Mouse (Mus musculus): ENCODE measurements around the gene Gmeb1.

The Gmeb1 gene

DNA sequence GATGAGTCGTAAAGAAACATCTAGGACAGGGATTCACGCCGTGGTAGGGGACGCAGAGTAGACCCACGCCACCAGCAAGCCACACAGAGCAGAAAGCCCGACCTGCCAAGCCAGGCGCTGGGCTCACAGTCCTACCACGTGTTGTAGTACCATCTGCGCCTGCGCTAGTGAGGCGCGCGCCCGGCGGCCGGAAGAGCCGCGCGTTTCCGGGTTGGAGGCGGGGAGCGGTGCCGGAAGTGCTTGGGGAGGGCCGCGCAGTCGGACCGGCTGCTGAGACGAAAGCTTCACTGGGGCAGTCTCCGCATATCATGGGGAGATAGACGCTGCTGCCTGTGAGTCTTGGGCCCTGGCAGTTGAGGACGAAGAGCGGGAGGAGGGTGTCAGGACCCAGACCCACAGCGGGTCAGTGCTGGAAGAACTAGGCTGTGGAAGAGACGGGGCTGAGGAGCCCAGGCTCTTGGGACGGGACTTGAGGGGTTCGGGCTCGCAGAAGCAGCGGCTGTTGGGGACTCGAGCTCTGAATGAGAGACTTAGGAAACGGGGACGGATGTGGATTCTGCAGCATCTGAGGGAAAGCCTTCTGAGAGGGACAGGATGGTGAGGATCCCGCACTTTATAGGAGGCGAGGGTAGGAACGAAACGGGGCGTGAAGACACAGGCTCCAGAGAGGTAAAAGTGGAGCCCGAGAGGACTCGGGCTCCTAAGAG, 12.9 kb upstream of the Gmeb1 start, which contains the start of gene Taf12:
Gene Taf12 (plus strand): TSS at position 220 of the 707 bp plus-strand sequence.
- DNase-seq (ENCODE audit: low spot score), result peak; percentile 91

DNA sequence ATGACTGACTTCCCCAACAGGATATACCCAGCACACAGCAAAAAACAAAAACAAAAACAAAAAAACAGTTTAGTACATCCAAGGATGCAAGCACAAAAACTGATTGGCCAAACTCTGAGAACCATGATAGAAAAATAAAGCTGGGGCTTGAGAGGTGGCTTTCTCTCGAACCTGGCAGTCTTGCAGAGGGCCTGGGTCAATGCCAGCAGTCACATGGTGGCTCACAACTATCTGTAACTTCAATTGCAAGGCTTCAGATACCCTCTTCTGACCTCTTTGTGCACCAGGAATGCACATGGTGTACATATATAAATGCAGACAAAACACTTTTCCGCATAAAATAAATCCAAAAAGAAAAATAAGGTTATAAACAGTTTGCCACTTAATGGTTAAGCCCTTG, 11.8 kb upstream of the Gmeb1 start:
- peak; percentile 18 for DNase-seq (ENCODE audit: low spot score)

DNA sequence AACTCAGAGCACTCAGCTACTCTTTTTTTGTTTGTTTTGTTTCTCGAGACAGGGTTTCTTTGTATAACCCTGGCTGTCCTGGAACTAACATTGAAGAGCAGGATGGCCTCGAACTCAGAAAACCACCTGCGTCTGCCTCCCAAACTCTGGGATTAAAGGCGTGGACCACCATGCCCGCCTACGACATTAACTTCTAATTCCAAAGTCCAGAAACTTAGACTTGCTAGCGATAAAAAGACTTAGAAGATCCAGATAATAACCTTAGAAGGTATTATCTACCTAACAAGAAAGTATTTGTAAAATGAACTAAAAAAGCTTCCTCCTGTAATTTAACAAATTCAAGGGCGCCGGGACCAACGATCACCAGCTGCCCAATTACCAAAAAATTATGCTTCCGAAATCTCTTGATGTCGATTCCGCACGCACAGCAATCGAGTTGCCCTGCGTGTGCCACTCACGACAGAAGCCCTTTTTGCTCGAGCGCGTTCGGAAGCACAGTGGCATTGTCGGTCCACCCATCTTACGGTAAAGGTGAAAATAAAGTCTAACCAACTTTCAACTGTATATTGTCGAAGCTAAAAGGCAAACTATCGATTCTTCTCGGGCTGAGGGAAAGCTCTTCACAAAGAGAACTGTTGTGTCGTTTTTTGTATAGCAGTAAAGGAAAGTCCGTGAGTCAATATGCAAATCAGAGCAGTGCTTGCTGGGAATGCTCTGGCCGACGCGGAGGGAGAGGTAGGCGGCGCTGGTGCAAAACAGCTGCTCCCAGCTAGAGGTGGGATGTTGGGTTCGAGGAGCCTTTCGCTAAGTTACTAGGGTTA, 8.5 kb upstream of the Gmeb1 start:
- DNase-seq (ENCODE audit: low spot score), result peak; percentile 84

DNA sequence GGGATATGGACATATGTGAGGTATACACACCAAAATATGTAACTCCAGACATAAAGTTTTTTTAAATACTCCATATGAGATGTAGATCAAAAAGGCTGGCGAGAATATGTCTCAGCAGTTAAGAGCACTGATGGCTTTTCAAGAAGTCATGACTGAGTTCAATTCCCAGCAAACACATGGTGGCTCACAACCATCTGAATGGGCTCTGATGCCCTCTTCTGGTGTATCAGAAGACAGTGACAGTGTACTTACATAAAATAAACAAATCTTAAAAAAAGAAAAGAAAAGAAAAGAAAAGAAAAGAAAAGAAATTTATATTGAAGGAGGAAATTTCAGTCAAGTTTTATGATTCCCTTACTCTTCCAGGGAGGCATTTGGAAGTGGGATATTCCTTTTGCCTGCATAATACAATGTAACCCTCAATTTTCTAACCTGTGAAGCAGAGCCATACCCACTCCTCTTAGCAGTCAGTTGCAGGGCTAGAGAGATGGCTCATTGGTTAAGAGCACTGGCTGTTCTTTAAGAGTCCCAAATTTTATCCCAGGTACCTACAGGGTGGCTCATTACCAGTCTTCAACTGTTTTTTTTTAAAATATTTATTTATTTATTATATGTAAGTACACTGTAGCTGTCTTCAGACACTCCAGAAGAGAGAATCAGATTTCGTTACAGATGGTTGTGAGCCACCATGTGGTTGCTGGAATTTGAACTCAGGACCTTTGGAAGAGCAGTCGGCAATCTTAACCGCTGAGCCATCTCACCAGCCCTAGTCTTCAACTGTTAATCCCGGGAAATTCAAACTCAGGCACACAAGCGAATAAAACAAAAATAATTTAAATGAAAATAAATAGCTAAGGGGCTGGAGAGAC, 7.7 kb upstream of the Gmeb1 start:
- DNase-seq (ENCODE audit: low spot score), result no peak

DNA sequence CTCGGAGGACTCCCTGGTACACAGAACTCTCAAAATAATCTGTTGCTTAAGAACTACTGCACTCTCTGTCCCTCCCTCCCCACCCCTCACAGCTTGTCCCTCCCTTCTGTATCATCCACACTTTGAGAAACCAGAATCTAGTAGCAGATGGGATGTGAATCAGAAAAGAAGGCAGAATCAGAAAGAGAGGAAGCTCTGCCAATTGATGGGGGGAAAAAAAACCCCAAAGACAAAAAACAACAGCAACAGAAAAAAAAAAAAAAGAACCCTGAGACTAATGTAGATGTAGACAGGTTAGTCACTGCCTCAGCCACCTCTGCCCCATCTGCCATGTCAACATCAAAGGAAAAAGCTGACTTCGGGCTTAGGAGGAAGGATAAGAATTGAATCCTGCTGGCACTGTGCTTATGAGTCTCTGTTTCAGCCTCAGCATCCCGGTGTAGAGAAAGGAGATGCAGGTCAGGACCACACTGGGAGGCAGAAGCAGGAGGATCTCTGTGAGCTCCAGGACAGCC, 5.5 kb upstream of the Gmeb1 start:
- no peak for DNase-seq (ENCODE audit: low spot score)

DNA sequence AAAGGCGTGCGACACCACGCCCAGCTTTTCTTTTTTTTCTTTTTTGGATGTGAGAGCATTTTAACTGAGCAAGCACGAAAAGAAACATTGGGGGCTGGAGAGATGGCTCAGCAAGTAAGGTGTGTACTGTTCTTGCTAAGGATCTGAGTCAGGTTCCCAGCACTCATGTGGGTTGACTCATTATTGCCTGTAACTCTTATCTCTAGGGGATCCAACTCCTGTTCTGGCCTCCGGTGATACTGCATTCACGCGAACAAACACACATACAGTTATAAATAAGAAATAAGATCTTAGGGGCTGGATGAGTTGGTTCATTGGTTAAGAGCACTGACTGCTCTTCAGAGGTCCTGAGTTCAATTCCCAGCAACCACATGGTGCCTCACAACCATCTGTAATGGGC, 1.9 kb upstream of the Gmeb1 start:
- no peak for DNase-seq (ENCODE audit: low spot score)

DNA sequence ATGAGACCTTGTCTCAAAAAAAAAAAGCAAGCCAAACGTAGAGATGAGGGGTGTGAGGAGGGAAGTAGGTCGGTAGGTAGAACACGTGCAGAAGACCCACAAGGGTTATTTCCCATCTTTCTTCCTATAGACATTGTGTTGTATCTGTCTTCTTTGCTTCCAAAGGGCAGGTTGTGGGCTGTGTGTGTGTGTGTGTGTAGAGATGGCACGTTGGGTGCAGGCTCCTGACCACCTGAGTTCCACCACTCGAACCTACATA, 885 bp upstream of the Gmeb1 start:
- no peak for DNase-seq (ENCODE audit: low spot score)

DNA sequence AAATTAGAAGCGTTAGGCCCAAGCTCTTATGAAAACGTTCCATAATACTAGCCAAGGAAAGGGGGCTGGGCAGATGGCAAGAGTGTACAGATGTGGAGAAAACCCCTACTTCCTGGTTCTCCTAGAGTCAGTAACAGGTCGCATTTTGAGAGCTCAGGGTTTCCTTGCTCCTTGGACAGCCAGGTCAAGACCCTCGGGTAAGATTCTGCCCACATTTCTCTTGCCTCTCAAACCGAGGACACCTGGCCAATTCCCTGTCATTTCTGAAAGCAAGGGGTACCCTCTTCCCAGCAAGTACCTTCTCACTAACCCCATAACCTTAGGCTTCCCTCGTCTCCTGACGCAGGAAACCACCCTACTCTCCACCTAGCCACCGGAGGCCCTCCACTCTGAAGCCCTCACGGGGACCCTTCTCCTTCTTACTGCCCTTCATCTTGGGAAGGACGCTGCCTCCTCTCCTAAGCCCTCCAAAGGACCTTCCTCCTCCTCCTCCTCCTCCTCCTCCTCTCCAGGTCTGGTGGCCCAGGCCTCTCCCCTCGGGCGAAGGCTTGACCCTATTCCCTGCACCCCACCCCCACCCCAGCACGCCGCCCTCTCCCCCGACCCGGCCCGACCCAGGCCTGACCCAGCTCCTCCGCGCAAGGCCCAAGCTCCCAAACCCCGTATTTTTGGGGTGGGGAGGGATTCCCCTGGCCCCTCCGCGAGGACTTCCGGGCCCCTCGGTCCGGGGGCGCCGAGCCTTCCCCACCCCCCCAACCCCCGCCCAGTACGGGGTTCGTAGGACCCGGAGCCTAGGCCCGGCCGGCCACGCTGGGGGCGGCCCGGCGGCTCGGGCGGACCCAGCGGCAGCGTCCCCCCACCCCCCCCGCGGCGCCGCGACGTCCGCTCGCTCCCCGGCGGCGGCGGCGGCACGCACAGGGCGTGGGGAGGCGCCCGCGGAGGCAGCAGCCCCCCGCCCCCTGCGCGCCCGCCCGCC, 710 bp downstream of the Gmeb1 start:
- peak; percentile 36 for DNase-seq (ENCODE audit: low spot score)

DNA sequence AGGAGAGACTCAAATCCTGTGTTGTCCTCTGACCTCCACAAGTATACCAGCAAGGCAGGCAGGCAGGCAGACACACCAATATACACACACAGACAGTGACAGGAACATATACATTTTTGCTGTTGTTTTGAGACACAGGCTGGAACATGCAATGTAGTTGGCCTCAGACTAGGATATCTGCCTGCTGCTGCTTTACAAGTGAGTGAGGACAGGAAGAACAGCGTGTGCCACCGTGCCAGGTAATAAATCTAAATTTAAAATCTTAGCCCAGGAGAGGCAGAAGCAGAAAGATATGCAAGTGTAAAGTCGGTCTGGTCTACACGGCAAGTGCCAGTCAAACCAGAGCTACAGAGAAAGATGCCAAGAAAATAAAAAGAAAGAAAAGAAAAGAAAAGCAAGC, 2.2 kb downstream of the Gmeb1 start:
- peak; percentile 21 for DNase-seq (ENCODE audit: low spot score)

DNA sequence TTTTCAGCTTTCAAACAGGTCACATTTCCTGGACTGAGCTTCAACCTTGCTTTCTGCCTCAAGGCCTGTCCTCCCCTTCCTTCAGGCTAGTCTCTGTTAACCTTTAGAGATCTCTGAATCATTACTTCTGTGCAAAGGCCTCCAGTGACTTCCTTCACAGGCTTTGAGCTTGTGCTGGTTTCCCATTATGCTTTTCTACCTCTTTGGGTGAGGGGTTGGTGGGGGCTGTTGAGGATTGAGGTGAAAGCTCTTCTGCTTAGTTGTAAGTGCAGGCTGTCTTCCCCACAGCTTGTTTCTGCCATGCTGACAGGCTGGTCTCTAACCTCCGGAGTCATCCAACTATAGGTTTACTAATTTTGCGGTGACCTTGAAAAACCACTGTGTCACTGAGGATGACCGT, 5.0 kb downstream of the Gmeb1 start:
- no peak for DNase-seq (ENCODE audit: low spot score)

DNA sequence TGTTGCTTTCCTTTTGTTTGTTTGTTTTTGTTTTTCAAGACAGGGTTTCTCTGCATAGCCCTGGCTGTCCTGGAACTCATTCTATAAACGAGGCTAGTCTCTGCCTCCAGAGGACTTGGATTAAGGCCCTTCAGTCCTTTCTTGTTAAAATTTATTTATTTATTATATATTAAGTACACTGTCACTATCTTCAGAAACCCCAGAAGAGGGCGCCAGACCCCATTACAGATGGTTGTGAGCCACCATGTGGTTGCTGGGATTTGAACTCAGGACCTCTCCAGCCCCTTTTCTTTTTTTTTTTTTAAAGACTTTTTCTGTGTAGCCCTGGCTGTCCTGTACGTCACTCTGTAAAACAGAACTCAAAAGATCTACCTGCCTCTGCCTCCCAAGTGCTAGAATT, 6.4 kb downstream of the Gmeb1 start:
- no peak for DNase-seq (ENCODE audit: low spot score)

DNA sequence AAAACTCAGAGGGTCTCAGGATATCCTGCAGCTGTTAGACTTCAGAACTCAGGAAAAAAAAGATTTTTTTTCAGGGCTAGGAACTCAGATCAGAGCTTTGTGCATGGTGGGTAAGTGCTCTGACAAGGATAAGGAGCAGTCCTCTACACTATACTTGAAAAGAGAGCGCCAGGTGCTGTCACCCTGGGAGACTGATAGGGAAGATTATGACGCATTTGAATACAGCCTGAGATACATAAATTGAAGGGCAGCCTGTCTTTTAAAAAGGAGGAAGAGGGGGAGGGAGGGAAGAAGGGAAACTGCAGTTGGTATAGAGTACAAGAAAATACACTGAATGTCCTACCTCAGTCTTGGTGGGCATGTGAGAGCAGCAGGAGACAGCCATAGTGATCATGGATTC, 7.8 kb downstream of the Gmeb1 start:
- DNase-seq (ENCODE audit: low spot score), result no peak

DNA sequence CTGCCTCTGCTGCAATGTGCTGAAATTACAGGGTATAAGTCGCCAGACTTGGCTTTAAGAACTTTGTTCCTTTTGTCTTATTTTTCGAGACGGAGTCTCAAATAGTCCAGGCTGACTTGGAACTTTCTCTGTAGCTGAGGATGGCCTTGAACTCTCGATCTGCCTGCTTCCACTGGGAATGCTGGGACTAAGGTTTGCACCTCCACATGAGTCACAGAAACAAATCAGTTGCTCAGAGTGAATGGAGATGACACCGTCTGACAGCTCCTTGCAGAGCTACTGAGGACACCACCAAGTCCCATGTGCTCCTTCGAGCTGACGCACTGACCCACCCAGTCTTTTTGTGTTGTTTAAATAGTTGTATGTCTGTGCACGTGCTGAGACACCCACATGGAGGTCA, 8.3 kb downstream of the Gmeb1 start:
- no peak for DNase-seq (ENCODE audit: low spot score)

DNA sequence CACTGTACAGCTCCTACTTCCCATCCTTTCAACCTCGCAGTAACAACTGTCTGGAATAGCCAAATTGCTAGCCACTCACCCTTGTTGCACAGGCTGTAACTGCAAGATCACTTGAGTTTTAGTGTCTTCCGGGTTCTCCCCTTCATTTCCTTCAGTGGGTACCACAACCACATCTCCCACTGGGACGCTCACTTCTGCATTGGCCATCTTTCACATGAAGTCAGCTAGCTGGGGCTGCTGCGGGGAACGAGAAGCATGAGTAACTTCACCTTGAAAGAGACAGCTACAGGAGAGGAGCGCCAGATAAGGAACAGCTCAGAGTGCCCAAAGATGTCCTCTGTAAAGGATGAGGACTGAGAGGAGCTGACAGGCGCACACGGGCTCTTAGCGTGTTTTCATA, 9.8 kb downstream of the Gmeb1 start:
- no peak for DNase-seq (ENCODE audit: low spot score)

DNA sequence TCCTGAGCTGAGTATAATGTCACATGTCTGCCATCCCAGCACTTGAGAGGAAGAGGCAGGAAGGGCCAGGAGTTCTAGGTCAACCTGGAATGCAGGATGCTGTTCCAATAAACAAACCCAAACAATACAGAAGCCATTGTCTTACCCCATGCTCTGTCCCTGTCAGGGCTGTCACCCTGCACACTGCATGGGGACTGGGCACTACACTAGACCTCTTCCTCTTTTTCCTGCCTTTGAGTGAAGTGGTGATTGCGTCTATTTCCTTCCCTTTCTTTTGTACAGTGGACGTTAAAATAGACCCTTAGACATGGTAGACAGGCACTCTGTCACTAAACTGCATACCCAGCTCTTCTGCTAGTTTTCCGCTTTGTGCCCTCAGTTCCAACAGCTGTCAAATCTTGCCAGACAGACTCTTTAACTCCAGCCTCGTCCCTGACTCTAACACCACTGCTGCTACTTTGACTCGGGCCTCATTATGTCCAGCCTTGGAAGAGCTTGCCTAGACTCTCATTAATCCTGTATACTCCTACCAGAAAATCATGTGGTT, 13.9 kb downstream of the Gmeb1 start:
- DNase-seq (ENCODE audit: low spot score), result no peak

DNA sequence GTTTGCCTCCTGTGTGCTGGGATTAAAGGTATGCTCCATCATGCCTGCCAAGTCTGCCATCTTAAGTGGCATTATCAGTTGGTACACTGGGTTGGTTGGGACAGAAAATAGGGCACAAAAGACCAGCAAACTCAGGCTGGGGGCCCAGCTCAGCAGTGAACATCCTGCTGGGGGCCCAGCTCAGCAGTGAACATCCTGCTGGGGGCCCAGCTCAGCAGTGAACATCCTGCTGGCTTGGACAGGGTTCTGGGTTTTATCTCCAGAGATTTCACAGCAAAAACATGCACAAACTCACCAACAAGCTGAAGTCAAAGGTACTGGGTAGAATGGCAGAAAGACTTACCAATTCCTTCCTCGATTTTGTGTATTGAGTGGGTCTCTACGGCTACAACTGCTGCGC, 15.8 kb downstream of the Gmeb1 start:
- no peak for DNase-seq (ENCODE audit: low spot score)

DNA sequence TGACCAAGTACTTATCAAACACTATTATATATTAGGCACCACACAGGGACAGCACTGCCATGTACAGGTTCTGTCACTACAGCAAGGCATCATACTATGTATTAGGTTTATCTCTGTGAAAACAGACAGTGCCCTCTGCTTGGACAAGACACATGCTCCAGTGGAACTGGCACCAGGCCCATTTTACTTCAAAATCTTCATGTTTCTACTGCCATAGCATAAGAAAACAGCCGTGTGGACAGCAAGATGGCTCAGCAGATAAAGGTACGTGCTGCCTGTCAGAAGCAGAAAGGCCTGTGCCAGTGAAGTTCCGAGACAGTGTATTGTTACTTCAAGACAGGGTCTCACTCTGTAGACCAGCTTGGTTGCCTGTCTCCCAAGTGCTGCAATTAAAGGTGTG, 20.2 kb downstream of the Gmeb1 start:
- DNase-seq (ENCODE audit: low spot score), result no peak

DNA sequence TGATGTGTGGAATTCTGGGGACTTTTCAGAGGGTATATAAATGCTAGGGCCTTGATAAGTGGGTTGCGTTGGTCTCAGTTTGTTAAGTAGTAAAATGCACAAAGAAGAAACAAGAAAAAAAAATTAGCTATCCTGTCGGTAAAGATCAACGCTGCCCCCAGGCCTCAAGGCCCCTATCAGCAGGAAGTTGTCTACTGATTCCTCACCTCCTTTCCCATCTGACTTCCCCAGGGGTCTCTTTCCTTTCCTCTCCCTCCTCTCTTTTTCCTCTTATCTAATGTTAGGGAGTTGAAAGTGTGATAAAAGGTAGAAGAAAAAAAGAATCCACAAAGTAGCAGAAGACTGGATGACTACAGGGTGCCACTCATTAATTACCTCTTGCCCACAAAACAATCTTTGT, 21.0 kb downstream of the Gmeb1 start:
- no peak for DNase-seq (ENCODE audit: low spot score)

DNA sequence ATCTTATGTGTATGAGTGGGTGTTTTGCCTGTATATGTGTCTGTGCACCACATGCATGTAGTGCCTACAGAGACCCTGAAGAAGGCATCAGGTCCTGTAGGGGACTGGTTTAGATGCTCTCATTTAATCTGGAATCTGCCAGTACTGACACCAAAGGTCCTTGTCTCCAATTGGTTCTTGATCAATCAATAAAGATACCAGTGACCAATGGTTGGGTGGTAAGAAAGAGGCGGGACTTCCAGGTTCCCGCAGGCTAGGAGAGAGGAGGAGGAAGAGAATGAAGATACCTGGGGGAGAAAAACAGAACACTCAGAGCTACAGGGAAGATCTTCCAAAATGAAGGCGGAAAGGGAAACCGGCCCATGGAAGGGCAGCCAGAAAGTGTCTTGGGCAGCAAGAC, 23.0 kb downstream of the Gmeb1 start:
- no peak for DNase-seq (ENCODE audit: low spot score)

DNA sequence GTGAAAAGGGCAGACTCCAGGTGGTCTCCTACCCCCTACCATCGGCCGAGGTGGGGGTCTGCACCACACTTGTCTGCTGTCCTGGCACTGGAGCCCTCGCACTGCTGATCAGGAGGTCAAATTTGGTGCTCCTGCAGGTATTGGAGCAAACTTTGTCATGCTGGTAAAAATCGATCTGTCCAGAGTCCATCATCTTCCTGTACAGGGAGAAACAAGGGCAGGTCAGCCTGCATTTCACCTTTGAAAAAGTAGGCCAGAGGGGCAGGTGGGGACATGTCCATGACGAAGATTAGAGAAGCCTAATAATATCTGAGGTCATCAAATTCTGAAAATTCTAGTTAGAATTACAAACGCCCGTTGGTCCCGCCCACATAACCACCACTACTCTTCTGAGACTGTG, 26.7 kb downstream of the Gmeb1 start:
- DNase-seq (ENCODE audit: low spot score), result no peak

DNA sequence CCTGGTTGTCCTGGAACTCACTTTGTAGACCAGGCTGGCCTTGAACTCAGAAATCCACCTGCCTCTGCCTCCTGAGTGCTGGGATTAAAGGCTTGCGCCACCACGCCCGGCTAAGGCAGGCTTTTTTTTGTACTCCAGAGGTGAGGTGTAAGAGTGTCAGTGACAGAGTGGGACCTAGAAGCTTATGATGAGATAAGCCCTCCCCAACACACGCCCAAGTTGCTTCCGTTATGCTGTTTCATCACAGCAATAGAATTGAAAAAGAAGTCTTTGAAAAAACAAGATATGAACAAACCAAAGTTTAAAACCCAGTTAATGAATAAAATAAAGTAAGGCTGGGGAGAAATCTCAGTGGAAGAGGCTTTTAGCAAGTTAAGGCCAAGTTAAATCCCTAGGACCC, 31.0 kb downstream of the Gmeb1 start:
- DNase-seq (ENCODE audit: low spot score), result no peak
